Mouse (Mus musculus) gastrocnemius, postnatal 14 days (tissue): ENCODE data around the gene Cdh3. TPM values are rescaled to one million over a fixed set of nuclear protein-coding genes. Genes with fewer than 3 reads are reported as not detected.

Experiments used
- DNase-seq: peaks from one replicate; pipeline ENCODE4 v3.0.0; 2021; ENCODE audit warnings: mixed read lengths
- intact Hi-C: fragments of 180-260 bp; cut with DNase I; formaldehyde crosslinking; loops from one replicate; pipeline ENCODE4 v1.15.1; 2025; ENCODE audit warnings: low total_unique reads
- total RNA-seq, 2 experiments: library from RNA; stranded (reverse); gene quantifications; 2 replicates each; pipeline ENCODE4 v1.2.3; 2021

The Cdh3 gene
- total RNA-seq, 2 experiments from 2014 or later: 0.16 to 0.29 TPM

DNA sequence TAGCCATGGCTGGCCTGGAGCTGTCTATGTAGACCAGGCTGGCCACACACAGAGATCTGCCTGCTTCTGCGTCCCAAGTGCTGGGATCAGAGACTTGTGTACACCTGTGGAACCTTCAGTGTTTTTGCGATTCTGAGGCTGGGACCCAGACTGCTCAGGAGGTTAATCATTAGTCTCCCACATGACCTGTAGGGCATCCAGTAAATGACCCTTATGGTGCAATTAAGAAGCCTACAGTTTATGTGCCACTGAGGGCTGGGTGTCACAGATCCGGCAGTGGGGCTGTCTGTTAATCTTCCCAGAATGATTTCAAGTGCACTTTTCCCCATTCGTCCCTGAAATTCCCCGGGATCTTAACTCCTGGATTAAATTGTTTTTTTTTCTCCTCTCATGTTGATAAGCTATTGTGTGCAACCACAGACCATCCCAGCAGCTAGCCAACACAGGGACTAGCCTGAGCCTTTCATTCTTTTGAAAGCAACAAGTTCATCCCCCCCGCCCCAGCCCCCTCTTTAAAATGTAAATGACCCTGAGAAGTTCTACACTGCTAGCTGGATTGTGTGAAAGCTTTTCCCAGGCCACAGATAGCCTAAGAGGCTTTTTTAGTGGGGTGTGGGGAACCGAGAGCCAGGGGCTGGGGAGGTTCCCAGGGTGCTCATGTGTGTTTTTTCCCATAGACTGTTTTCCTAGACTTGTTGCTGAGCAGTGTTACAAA is 88.7 kb downstream of the Cdh3 start:
- DNase-seq: no peak
- intact Hi-C loops: no loop called here

- intact Hi-C loops: no loop called here
- peak; percentile 13 for DNase-seq
Observed at GRCm38 (mm10) chr8:106603131-106603819, 92.6 kb downstream of the Cdh3 start, which contains the start of gene Cdh1. Cdh1 (plus strand) TSS chr8:106603351.

- no peak for DNase-seq
- intact Hi-C loops: no loop called here
Observed at GRCm38 (mm10) chr8:106603933-106604332, 93.2 kb downstream of the Cdh3 start.

DNA sequence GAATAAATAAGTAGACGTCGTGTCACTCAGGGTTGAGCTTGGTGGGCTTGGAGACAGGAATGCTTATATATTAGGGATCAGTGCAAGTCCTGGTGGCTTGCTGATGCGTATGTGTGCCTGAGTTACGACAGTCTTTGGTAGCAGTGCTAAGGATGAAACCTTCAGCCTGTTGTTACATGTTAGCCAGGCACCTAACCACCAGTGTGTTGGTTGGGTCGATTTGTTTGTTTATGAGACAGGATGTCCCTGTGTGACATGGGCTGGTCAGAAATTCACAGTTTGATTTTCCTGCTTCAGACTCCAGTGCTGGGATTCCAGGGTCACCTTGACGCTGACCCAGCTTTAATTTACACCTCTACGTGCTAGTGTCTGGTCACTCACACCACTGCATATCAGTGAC is 95.0 kb downstream of the Cdh3 start:
- DNase-seq: no peak
- intact Hi-C loops: no loop called here

GRCm38 (mm10) chr8:106606121-106606520 is 95.4 kb downstream of the Cdh3 start:
- intact Hi-C loops: no loop called here
- no peak for DNase-seq

DNA sequence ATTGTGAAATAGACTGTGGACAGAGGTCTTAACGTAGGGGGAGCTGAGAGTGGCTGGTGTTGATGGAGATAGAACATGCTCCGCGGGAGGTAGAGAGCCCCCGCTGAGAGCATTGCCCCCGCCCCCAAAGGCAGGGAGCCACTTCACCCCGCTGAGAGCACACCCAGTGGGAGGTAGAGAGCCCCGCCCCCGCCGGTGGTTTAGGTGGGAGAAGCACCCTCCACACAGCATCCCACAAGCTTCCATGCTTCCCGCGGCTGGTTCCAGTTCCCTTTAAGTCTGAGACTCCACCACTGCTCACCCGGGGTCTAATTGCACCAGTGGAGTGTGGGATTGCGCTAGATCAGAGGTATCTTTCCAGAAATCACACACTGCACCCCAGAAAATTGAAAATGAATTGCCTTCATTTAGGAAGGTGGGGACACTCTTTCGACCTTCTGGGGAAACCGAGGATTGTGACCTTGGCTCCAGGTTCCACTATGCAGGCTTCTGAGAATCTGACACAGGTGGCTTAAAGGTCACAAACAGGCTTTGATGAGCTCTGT is 96.0 kb downstream of the Cdh3 start:
- DNase-seq: no peak
- intact Hi-C loops: no loop called here

Other genes starting within 250 kb of the Cdh3 start
- 1 to 10 TPM; 1.4 TPM for gene Smpd3, start 172.9 kb upstream of the Cdh3 start, total RNA-seq
- 1 to 10 TPM; 2.4 to 2.9 TPM for gene Zfp90, start 95.6 kb upstream of the Cdh3 start, total RNA-seq
- not detected for gene 6030452D12Rik, start 10.4 kb upstream of the Cdh3 start, total RNA-seq
- 100 to 1,000 TPM; 107 to 123 TPM for gene Gm10073, start 62.6 kb downstream of the Cdh3 start, total RNA-seq
- gene Cdh1, start 92.5 kb downstream of the Cdh3 start, total RNA-seq: 1 to 10 TPM in 1 of 2 experiments, under 1 TPM in 1; 0.55 to 1.4 TPM
- gene Tango6, start 172.2 kb downstream of the Cdh3 start, total RNA-seq: 1 to 10 TPM; 8.0 to 8.1 TPM